Mouse (Mus musculus) cortical plate, adult 2 months (tissue): ENCODE results near the gene Pprc1. TPM values are rescaled to one million over a fixed set of nuclear protein-coding genes. Genes with fewer than 3 reads are reported as not detected.

Experiments used
- H3K27ac ChIP-seq: fragments of 200-500 bp; 2 replicates; pipeline ENCODE4 v1.5.1; 2012; ENCODE audit warnings: low read length, control low read depth, inconsistent platforms; ENCODE audit not compliant: insufficient read depth
- H3K4me1 ChIP-seq: fragments of 200-500 bp; 2 replicates; pipeline ENCODE4 v1.6.1; 2011; ENCODE audit warnings: low read length; ENCODE audit not compliant: control insufficient read depth, insufficient read depth
- H3K4me3 ChIP-seq: fragments of 200-500 bp; 2 replicates; pipeline ENCODE4 v1.5.1; 2011; ENCODE audit warnings: mild to moderate bottlenecking, low read length, control low read depth; ENCODE audit not compliant: insufficient read depth
- CTCF ChIP-seq: fragments of 200-500 bp; IDR thresholded peaks from 2 replicates; pipeline ENCODE4 v1.5.1; 2011; ENCODE audit warnings: mild to moderate bottlenecking, control low read depth, low read length; ENCODE audit not compliant: insufficient read depth; ENCODE audit errors: extremely low read depth
- POLR2A ChIP-seq: fragments of 200-500 bp; IDR thresholded peaks from 2 replicates; pipeline ENCODE4 v1.6.1; 2011; ENCODE audit warnings: mild to moderate bottlenecking, low read length, control low read depth; ENCODE audit not compliant: insufficient read depth; ENCODE audit errors: extremely low read depth
- polyA plus RNA-seq: library from polyadenylated mRNA; depleted of rRNA; stranded (reverse); fragments of >200 nt; gene quantifications from 2 replicates; pipeline ENCODE4 v1.2.3, GENCODE M21; 2012; rRNA removed

Pprc1 gene
- polyA plus RNA-seq, 1 experiment, result 16.1 TPM

GRCm38 (mm10) chr19:46099561-46099960 is 54.9 kb downstream of the Pprc1 start:
- Histone ChIP-seq H3K4me3 (no peak overlapping the region), H3K27ac (no peak overlapping the region), H3K4me1 (no peaks in the 10 kb centered on the region)
- no peak for TF ChIP-seq CTCF
- no peak for TF ChIP-seq POLR2A

GRCm38 (mm10) chr19:46103437-46104186 is 58.9 kb downstream of the Pprc1 start:
- no peaks in the 10 kb centered on the region for H3K4me1 ChIP-seq

DNA sequence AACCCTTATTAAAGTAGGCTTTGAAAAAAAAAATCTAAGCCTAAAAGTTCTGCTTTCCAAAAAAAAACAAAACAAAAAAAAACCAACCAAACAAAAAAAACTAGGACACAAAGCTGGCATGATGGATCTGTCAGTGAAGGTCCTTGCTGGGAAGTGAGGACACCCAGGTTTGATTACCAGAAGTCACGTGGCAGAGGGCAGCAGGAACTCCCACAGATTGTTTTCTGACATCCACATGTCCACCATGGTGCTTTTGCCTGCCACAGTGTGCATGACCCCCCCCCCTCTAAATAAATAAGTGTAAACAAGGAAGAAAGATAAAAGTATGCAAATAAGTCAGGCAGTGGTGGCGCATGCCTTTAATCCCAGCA is 59.5 kb downstream of the Pprc1 start:
- Histone ChIP-seq H3K4me1 (no peaks in the 10 kb centered on the region), H3K4me3 (no peak overlapping the region), H3K27ac (no peak overlapping the region)
- TF ChIP-seq CTCF, result no peak
- TF ChIP-seq POLR2A, result no peak

More at GRCm38 (mm10) chr19:46103437-46104186, 58.9 kb downstream of the Pprc1 start:
- no peak overlapping the region for H3K4me3 ChIP-seq
- no peak for TF ChIP-seq POLR2A
- TF ChIP-seq CTCF, result no peak
- H3K27ac ChIP-seq, result no peak overlapping the region

DNA sequence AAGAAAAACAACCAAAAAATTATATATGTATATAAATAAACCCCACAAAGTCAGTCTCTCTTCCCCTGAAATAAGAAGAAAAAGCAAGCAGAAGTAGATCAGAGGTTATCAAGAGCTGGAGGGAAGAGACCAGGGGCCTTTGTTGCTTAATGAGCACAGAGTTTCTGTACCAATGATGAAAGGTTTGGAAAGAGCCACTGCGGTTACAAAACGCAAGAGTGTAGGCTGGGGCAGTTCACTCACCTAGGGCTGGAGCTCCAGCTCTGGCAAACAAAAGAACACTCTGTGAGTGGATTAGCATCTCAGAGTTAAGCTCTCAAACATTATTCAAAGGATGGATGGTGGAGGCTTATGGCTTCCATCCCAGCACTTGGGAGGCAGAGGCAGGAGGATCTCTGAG is 65.5 kb downstream of the Pprc1 start:
- H3K4me3 ChIP-seq, result no peak overlapping the region
- H3K27ac ChIP-seq, result no peak overlapping the region
- no peaks in the 10 kb centered on the region for H3K4me1 ChIP-seq
- TF ChIP-seq POLR2A (no peak), CTCF (no peak)

DNA sequence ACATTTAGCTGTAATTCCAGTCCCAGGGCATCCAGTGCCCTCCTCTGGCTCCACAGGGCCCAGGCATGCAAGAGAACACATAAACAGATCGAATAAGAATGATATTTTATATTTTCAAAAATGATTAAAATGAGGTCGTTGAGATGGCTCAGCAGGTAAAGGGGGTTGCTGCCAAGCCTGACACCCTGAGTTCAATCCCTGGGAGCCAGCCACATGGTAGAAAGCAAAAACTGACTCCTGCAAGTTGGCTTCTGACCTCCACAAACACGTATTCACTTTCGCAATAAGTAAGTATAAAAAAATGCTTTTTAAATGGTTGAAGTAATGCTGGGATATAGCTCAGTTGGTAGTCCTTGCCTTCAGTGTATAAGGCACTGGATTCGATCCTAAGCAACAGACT is 66.1 kb downstream of the Pprc1 start:
- H3K27ac ChIP-seq, result no peak overlapping the region
- no peak for TF ChIP-seq POLR2A
- TF ChIP-seq CTCF, result no peak

GRCm38 (mm10) chr19:46114617-46115016 is 69.9 kb downstream of the Pprc1 start:
- H3K4me1 ChIP-seq, result no peaks in the 10 kb centered on the region
- H3K27ac ChIP-seq, result no peak overlapping the region
- H3K4me3 ChIP-seq, result no peak overlapping the region
- TF ChIP-seq POLR2A, result no peak
- TF ChIP-seq CTCF, result no peak

More for the DNA sequence above, 66.1 kb downstream of the Pprc1 start:
- H3K4me1 ChIP-seq, result no peaks in the 10 kb centered on the region
- H3K4me3 ChIP-seq, result no peak overlapping the region

DNA sequence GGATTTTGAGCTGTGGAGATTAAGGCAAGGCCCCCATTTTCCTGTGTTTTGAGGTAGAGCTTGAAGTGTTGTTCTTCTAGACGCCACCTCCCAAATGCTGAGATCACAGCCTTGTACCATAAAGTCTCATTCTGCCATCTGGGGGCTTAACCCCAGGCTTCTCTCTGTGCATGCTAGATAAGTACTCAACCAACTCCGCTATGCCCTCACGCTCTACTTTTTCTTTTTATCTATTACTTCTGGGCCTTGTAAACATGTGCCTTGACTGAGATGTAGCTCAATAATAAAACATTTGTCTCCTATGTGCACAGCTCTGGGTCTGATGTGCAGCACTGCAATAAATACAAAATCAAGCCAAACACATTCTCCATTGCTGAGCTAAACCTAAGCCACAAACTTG is 74.8 kb downstream of the Pprc1 start:
- no peak overlapping the region for H3K27ac ChIP-seq
- no peak for TF ChIP-seq CTCF
- TF ChIP-seq POLR2A, result no peak
- no peaks in the 10 kb centered on the region for H3K4me1 ChIP-seq
- no peak overlapping the region for H3K4me3 ChIP-seq

DNA sequence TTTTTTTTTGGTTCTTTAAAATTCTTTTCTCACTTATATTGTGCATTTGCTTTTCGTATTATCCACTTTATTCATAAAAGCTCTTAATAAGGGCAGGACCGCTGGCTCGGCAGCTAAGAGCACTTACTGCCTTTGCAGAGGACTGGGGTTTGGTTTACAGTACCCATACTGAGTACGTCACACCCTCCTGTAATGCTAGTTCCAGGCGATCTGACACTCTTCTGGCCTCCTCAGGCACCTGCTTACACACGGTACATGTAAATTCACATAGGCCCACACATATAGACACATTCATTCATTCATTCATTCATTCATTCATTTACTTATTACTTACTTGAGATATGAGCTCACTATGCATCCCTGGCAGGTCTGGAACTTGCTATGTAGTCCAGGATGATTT is 76.2 kb downstream of the Pprc1 start:
- TF ChIP-seq POLR2A (no peak), CTCF (no peak)
- Histone ChIP-seq H3K27ac (no peak overlapping the region), H3K4me3 (no peak overlapping the region), H3K4me1 (no peaks in the 10 kb centered on the region)

Other genes starting within 250 kb of the Pprc1 start
- 156 and 181 TPM in 2 replicates for gene Kcnip2, start 228.8 kb upstream of the Pprc1 start, polyA plus RNA-seq
- 16.0 and 16.2 TPM in 2 replicates for gene Armh3, start 46.4 kb upstream of the Pprc1 start, polyA plus RNA-seq
- gene Hps6, start 41.4 kb upstream of the Pprc1 start, polyA plus RNA-seq, result 4.9 TPM in 2 replicates
- 159 and 161 TPM in 2 replicates for gene Ldb1, start 328 bp downstream of the Pprc1 start, polyA plus RNA-seq
- 37.5 and 38.3 TPM in 2 replicates for gene Nolc1, start 31.0 kb downstream of the Pprc1 start, polyA plus RNA-seq
- not detected in 2 replicates for gene Elovl3, start 87.0 kb downstream of the Pprc1 start, polyA plus RNA-seq
- gene Pitx3, start 103.4 kb downstream of the Pprc1 start, polyA plus RNA-seq, result 0.06 TPM in 1 of 2 replicates, not detected in the other
- 68.7 and 74.1 TPM in 2 replicates for gene Gbf1, start 107.6 kb downstream of the Pprc1 start, polyA plus RNA-seq